11 mouse cellular contexts compared by ENCODE assay signal in the genomic region with DNA sequence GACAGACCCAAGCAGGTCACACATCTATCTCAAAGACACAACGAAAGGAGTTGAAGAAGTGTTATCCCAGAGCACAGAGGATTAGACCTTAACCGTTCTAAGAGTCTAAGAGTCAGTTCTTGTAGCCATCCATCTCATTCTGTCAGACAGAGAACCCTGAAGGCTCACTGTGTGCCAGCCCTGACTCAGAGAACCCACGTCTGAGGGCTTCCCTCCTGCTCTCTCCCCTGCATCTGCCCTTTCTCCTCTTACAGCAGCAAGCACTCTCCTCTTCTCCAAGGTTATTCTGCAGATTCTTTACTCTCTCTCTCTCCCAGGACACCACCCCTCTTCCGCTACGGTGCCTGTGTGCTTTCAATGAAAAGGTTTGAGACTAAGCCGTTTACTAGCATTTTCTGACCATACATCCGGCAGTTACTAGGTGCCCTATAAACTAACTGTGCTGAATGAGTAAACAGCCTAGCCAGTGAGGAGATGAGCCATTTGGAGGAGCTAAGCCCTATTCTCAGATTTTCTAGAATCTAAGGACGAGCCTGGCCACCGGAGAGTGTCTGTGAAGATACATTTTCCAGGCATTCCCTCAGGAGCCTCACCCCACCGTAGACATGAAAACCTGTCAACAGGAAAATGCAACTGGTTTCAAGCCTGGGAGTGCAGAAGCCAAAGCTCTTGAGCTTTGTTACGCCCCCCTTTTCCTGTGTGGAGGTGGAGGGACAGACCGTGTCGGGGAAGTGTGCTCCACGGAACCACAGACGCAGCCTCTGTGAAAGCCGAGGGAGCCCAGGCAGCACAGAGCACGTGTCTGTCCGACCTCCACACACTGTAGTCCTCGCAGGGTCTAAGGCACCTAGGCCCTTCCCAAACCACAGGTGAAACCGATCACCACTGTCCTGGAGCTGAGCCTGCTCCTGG. TPM values are rescaled to one million over a fixed set of nuclear protein-coding genes. Genes with fewer than 3 reads are reported as not detected.
DNase-seq lines count a peak whose midpoint lies in the region; ATAC-seq and TF ChIP-seq lines count a peak whose summit lies in the region.
"Had no signal": no experiment of that assay in that cellular context is flagged by ENCODE, and none has a peak within 500 bp of the region (broad histone marks: within the 10 kb centered on the region; RNA-seq: fewer than 3 reads in every experiment).

No protein-coding gene starts in this region.

- peaks cover 16% of the 10 kb centered on the region for H3K4me1 ChIP-seq in heart, adult 2 months (ENCODE audit: control insufficient read depth, insufficient read depth, low read length)
- H3K4me1 ChIP-seq in testis, adult 2 months (ENCODE audit: control insufficient read depth, insufficient read depth, low read length) = peaks cover 6% of the 10 kb centered on the region

- no peak for TF ChIP-seq EP300 in heart, adult 2 months (IDR thresholded peaks at IDR 0.05; ENCODE audit: insufficient read depth, low read depth, low read length)

- H3K27me3 ChIP-seq in heart, adult 2 months (ENCODE audit: control insufficient read depth, insufficient read depth, low read length) = no peaks in the 10 kb centered on the region
- H3K27me3 ChIP-seq in testis, adult 2 months (ENCODE audit: control insufficient read depth, insufficient read depth, low read length) = no peaks in the 10 kb centered on the region

- intact Hi-C loops in heart, adult 2 months (cut with DNase I) = loop anchor here (2.0 kb wide), 1 partner anchor 39 kb away; no protein-coding TSS in a partner anchor

- ATAC-seq in megakaryocyte, adult 5-6 weeks (ENCODE audit: poor library complexity, severe bottlenecking) = peak; percentile 75

- peak overlapping the region; percentile 17; the same call in 1 of the 2 replicates for H3K9ac ChIP-seq in heart, adult 2 months (ENCODE audit: low read depth, low read length)
- H3K9ac ChIP-seq: hindbrain, embryonic 14.5 days had no signal

- 22% methylated on average over 20 of the region's 20 CpGs for WGBS in heart, adult 2 months

- peak overlapping the region; percentile 10; the same call in 1 of the 2 replicates for H3K27ac ChIP-seq in heart, adult 2 months
- peak overlapping the region; percentile 18; the same call in 1 of the 2 replicates for H3K27ac ChIP-seq in testis, adult 2 months (ENCODE audit: control insufficient read depth, insufficient read depth, low read depth, low read length)
- H3K27ac ChIP-seq: hindbrain, embryonic 14.5 days had no signal

- peaks cover 12% of the 10 kb centered on the region for H3K79me2 ChIP-seq in heart, adult 2 months (replicated peaks; ENCODE audit: control insufficient read depth, insufficient read depth, low read length)

- peak; percentile 23 to 34 for DNase-seq in heart, adult 2 months
- DNase-seq in heart, adult 8-10 months (ENCODE audit: low spot score) = no peak
- no peak for DNase-seq in testis, postnatal 10 days (ENCODE audit: low spot score)
- no peak for DNase-seq in embryo, embryonic 10.5 days (ENCODE audit: low spot score)
- DNase-seq in layer of hippocampus, adult 9-10 months (ENCODE audit: low spot score) = no peak
- DNase-seq in gastrocnemius, postnatal 25 days = no peak
- DNase-seq: cerebellum, adult 9-11 months; left cerebral cortex, postnatal 4 days had no signal

- H3K4me3 ChIP-seq in heart, adult 2 months = peak overlapping the region; percentile 4; the same call in 1 of the 2 replicates
- no peak overlapping the region for H3K4me3 ChIP-seq in testis, adult 2 months (ENCODE audit: control insufficient read depth, low read depth, low read length)

- H3K36me3 ChIP-seq in heart, adult 2 months (ENCODE audit: control insufficient read depth, insufficient read depth, low read length) = peaks cover 6% of the 10 kb centered on the region
- H3K36me3 ChIP-seq in testis, adult 2 months (ENCODE audit: control insufficient read depth, insufficient read depth, low read length) = no peaks in the 10 kb centered on the region

- no peak for TF ChIP-seq CTCF in heart, adult 2 months (IDR thresholded peaks at IDR 0.05)
- no peak for TF ChIP-seq CTCF in testis, adult 2 months (IDR thresholded peaks at IDR 0.05; ENCODE audit: control insufficient read depth, insufficient read depth, insufficient replicate concordance, low read depth, low read length)

- TF ChIP-seq POLR2A in heart, adult 2 months (IDR thresholded peaks at IDR 0.05; ENCODE audit: insufficient read depth, low read depth, low read length) = no peak
- TF ChIP-seq POLR2A in testis, adult 2 months (IDR thresholded peaks at IDR 0.05; ENCODE audit: control insufficient read depth, low read depth, low read length) = no peak

RNA-seq across cellular contexts. Expression of a gene that starts 8.0 kb away (rescaled TPM):
- total RNA-seq in heart, adult 2 months (2021) = 10 to 100 TPM; 25.6 to 26.8 TPM
- polyA plus RNA-seq in heart, adult 2 months (2012; rRNA removed) = 11.2 and 22.3 TPM in 2 replicates
- total RNA-seq in heart, adult 8-10 months (2022) = 10 to 100 TPM; 21.8 to 25.3 (median 22.6) TPM
- polyA plus RNA-seq in testis, adult 2 months (2012; rRNA removed) = 204 and 209 TPM in 2 replicates
- total RNA-seq in megakaryocyte, adult 5-6 weeks (2015) = 36.0 and 39.6 TPM in 2 replicates
- total RNA-seq in megakaryocyte, adult 5-6 weeks (2017) = 26.6 and 29.3 TPM in 2 replicates
- 10 to 100 TPM; 25.9 to 30.0 TPM for total RNA-seq in gastrocnemius, postnatal 25 days (2021)

RNA-seq across cellular contexts. Expression of a gene that starts 39.5 kb away (rescaled TPM):
- total RNA-seq in heart, adult 2 months (2021) = 10 to 100 TPM; 12.4 to 20.4 TPM
- polyA plus RNA-seq in heart, adult 2 months (2012; rRNA removed) = 3.0 and 4.6 TPM in 2 replicates
- 10 to 100 TPM in 3 of 4 experiments, 1 to 10 TPM in 1; 8.9 to 14.0 (median 12.8) TPM for total RNA-seq in heart, adult 8-10 months (2022)
- 12.2 and 13.6 TPM in 2 replicates for polyA plus RNA-seq in testis, adult 2 months (2012; rRNA removed)
- total RNA-seq in megakaryocyte, adult 5-6 weeks (2015) = 12.5 and 16.3 TPM in 2 replicates
- 32.5 and 35.6 TPM in 2 replicates for total RNA-seq in megakaryocyte, adult 5-6 weeks (2017)
- 10 to 100 TPM; 12.3 to 21.3 TPM for total RNA-seq in gastrocnemius, postnatal 25 days (2021)

RNA-seq across cellular contexts. Expression of a gene that starts 54.3 kb away (rescaled TPM):
- not detected for total RNA-seq in heart, adult 2 months (2021)
- 0.15 TPM in 1 of 2 replicates, not detected in the other for polyA plus RNA-seq in heart, adult 2 months (2012; rRNA removed)
- total RNA-seq in heart, adult 8-10 months (2022) = not detected
- polyA plus RNA-seq in testis, adult 2 months (2012; rRNA removed) = 0.08 TPM in 1 of 2 replicates, not detected in the other
- total RNA-seq in megakaryocyte, adult 5-6 weeks (2015) = not detected in 2 replicates
- total RNA-seq in megakaryocyte, adult 5-6 weeks (2017) = not detected in 2 replicates
- not detected for total RNA-seq in gastrocnemius, postnatal 25 days (2021)
- polyA plus RNA-seq: hindbrain, embryonic 14.5 days had no signal

Comparison
In these comparisons a context has a peak if more than half of its experiments do, and no peak if none do; other contexts are left out.
1. DNase-seq: peak in heart, adult 2 months (2 of 2); none in heart, adult 8-10 months (single experiment), testis, postnatal 10 days (single experiment), embryo, embryonic 10.5 days (single experiment), layer of hippocampus, adult 9-10 months (single experiment) and gastrocnemius, postnatal 25 days (single experiment).